Mouse (Mus musculus): ENCODE data around the gene Zfp831.

The Zfp831 gene

DNA sequence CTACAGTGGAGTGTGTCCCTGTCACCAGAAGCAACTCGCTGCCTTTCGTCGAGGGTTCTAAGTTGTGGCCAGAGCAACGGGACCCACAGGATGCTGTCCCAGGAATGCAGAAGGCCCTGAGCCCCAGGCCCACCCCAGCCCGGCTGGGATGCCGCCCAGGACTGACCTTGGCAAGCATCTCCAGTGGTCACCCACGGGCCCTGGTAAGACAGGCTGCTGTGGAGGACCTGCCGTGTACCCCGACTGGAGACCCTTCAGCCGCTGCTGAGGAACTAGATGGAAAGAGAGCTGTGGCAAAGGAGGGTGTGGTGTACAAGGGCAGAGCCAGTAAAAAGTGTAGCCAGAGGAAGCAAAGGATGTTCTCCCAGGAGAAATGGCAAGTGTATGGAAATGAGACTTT lies 1.6 kb downstream of the Zfp831 start:
- in situ Hi-C loops (cut with MboI, MseI) = no loop called here

DNA sequence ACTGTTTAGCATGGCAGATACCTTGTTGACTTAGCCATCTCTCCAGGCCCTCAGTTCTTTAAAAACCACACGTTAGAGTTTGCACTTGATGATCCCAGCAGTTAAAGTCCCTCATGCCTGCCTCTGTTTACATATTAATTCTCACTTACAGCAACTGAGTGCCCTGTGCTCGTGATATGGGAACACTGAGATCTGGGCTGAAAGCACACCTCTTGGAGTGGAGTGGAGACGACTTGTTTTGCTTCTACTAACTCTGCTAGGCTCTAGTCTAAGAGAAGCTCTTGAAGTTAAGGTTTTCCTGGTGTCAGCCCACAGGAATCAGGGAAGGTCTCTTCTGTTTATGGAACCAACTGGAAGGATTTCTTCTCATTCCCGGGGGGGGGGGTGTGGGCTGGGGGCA lies 9.5 kb downstream of the Zfp831 start:
- in situ Hi-C loops (cut with MboI, MseI) = no loop called here

DNA sequence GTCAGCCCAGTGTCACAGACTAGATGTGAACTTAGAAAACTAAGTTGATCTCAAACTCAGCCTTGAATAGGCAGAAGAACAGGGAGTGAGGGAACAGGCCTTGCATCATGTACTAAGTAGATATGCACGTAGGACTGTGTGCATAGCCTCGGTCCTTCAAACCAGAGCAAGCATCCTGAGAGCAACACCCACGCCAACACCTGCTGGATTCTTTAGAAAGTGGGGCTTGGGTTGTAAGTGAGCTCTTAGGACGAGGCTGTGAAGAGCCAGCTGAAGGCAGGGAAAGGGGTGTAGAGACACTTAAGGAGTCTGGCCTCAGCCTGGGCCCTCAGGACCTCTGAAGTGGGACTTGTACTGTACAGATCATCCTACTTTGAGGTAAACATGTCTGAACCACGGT lies 12.0 kb downstream of the Zfp831 start:
- in situ Hi-C loops (cut with MboI, MseI) = no loop called here

- in situ Hi-C loops (cut with MboI, MseI) = no loop called here
These were observed 15.0 kb downstream of the Zfp831 start for GRCm38 (mm10) chr2:174658229-174658844.

GRCm38 (mm10) chr2:174659874-174660273 lies 16.5 kb downstream of the Zfp831 start:
- in situ Hi-C loops (cut with MboI, MseI) = loop anchor here (10.0 kb wide), 1 partner anchor 175 kb away; no protein-coding TSS in a partner anchor

GRCm38 (mm10) chr2:174660321-174660720 lies 17.0 kb downstream of the Zfp831 start:
- in situ Hi-C loops (cut with MboI, MseI) = loop anchor here (10.0 kb wide), 1 partner anchor 176 kb away; no protein-coding TSS in a partner anchor

DNA sequence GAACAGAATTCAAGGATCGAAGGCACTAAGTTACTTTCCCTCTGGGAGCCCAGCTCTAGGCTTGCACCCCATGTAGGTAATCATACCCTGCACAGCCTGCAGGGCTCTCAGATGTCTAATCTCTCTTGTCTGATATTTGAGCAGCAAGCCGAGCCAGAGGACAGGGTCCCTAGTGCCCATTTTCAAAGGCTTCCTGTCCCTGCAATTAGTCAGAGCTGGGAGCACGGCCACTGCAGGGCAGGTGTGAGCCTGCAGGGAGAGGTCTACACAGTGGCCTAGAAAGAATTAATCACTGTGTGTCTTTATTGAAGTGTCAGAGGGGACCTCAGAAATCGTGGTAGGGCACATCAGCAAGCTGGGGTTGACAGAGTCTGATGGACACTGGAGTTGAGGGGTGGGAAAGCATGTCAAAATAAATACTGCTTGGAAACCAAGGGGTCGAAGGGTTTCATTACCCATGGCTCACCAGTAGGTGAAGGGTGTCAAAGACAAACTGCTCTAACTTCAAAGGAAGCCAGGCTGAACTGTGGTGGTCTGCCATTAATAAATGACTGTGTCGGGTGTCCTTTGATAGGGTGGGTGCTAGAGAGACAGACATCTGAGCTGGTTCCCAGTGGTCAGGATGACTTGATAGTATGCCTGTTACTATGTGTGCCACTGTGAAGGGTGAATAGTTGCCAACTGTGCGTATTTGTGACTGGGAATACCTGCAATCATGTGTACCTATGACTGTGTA lies 18.3 kb downstream of the Zfp831 start:
- in situ Hi-C loops (cut with MboI, MseI) = loop anchor here (10.0 kb wide), 1 partner anchor 177 kb away; no protein-coding TSS in a partner anchor

DNA sequence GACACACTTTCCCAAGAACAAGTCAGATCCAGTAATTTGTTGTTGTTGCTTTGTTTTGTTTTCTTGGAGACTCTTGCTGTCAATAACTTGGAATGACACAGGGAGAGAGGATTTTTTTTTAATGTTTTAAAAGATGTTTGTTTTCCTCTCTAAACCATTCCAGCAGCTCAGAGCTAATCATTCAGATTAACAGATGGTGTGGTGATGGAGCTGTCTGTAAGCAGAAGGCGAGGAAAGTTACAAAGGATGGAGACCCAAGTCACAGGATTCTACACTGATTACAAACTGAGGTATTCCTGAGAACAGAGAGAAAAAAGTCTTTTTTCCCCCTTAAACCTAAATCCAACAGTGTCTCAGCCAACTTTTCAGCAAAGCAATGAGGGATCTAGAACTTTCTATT lies 19.3 kb downstream of the Zfp831 start:
- in situ Hi-C loops (cut with MboI, MseI) = loop anchor here (10.0 kb wide), 1 partner anchor 178 kb away; no protein-coding TSS in a partner anchor

GRCm38 (mm10) chr2:174665404-174665803 lies 22.1 kb downstream of the Zfp831 start:
- in situ Hi-C loops (cut with MboI, MseI) = loop anchor here (10.0 kb wide), 1 partner anchor 181 kb away; no protein-coding TSS in a partner anchor

- in situ Hi-C loops (cut with MboI, MseI) = loop anchor here (10.0 kb wide), 1 partner anchor 184 kb away; no protein-coding TSS in a partner anchor
These were observed 25.5 kb downstream of the Zfp831 start for GRCm38 (mm10) chr2:174668806-174669205.

GRCm38 (mm10) chr2:174672506-174673190 lies 29.3 kb downstream of the Zfp831 start:
- in situ Hi-C loops (cut with MboI, MseI) = loop anchor here (5.0 kb wide), 1 partner anchor 355 kb away; no protein-coding TSS in a partner anchor

DNA sequence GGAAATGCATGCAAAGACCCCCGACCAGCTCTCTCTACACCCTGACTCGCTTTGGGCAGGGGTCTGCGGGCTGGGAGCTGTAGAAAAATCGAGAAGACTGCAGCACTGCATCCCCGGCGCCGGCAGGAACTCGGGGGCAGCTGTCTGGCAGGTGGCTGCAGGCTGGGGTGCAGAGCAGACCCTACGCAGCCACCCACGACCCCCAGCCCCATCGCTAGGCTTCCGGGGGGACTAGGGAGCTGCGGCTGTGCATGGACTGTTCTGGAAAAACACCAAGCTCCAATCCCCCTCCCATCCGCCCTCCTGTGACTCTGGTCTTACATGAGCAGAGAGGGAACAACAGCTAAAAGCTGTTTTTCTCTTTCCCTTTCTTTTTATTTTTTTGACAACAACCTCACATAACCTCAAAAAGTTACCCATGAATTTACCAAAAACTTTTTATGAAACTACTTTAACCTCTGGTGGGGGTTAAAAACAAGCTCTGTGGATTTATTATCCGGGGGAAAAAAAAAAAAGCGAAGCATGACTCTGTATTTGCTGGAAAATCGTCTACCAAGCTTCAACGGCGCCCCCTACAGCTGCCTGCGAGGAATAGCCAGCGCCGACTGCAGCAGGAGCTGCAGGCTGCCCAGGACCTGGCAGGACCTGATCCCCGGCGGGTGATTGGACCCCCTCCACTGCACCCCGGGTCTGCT lies 30.4 kb downstream of the Zfp831 start:
- in situ Hi-C loops (cut with MboI, MseI) = loop anchor here (5.0 kb wide), 1 partner anchor 356 kb away; no protein-coding TSS in a partner anchor

GRCm38 (mm10) chr2:174674287-174675045 lies 31.1 kb downstream of the Zfp831 start:
- in situ Hi-C loops (cut with MboI, MseI) = loop anchor here (5.0 to 25.0 kb wide), 2 partner anchors 188 to 357 kb away; no protein-coding TSS in a partner anchor

GRCm38 (mm10) chr2:174675642-174676041 lies 32.3 kb downstream of the Zfp831 start:
- in situ Hi-C loops (cut with MboI, MseI) = loop anchor here (25.0 kb wide), 1 partner anchor 187 kb away; no protein-coding TSS in a partner anchor

- in situ Hi-C loops (cut with MboI, MseI) = no loop called here
These were observed 58.0 kb downstream of the Zfp831 start for GRCm38 (mm10) chr2:174701351-174701750.

GRCm38 (mm10) chr2:174707101-174707500 lies 63.8 kb downstream of the Zfp831 start:
- in situ Hi-C loops (cut with MboI, MseI) = no loop called here

GRCm38 (mm10) chr2:174708587-174708986 lies 65.3 kb downstream of the Zfp831 start:
- in situ Hi-C loops (cut with MboI, MseI) = no loop called here

- in situ Hi-C loops (cut with MboI, MseI) = no loop called here
These were observed 66.9 kb downstream of the Zfp831 start for GRCm38 (mm10) chr2:174710185-174710584.

DNA sequence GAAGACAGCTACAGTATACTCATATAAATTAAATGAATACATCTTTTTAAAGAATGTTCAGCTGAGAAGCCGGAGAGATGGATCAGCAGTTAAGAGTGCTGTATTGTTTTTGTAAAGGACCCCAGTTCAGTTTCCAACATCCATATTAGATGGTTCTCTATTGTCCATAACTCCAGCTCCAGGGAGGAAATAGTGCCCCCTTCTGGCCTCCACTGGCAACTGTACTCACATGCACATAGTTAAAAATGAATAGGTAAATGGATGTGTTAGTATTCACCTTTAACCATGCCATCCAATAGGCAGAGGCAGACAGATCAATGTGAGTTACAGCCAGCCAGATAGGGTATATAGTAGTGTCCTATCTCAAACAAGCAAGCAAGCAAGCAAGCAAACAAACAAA lies 68.7 kb downstream of the Zfp831 start:
- in situ Hi-C loops (cut with MboI, MseI) = no loop called here

DNA sequence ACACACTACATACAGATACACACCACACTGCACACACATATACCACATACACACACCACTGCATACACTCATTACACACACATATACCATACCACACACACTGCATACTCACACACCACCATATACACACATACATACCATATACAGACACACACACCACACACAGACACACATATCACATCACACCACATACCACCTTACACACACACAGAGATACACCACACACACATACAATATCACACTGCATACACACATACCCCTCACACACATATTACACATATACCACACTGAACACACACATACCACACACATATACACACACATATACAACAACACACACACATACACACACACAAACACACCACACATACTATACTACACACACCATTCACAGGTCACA lies 72.6 kb downstream of the Zfp831 start:
- in situ Hi-C loops (cut with MboI, MseI) = no loop called here

DNA sequence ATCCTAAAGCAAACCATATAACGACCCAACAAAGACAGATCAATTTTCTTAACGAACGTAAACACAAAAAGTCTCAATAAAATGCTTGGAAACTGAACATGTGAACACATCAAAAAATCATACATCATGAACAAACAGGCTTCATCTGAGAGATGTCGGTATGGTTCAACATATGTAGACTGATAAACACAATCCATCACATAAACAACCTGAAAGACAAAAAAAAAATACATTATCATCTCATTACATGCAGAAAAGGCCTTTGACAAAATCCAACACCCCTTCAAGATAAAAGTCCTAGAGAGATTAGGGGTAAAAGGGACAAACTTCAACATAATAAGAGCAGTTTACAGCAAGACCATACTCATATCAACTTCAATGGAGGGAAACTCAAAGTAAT lies 74.5 kb downstream of the Zfp831 start:
- in situ Hi-C loops (cut with MboI, MseI) = no loop called here
